Mouse (Mus musculus): ENCODE measurements around the gene Tnrc6c.

DNA sequence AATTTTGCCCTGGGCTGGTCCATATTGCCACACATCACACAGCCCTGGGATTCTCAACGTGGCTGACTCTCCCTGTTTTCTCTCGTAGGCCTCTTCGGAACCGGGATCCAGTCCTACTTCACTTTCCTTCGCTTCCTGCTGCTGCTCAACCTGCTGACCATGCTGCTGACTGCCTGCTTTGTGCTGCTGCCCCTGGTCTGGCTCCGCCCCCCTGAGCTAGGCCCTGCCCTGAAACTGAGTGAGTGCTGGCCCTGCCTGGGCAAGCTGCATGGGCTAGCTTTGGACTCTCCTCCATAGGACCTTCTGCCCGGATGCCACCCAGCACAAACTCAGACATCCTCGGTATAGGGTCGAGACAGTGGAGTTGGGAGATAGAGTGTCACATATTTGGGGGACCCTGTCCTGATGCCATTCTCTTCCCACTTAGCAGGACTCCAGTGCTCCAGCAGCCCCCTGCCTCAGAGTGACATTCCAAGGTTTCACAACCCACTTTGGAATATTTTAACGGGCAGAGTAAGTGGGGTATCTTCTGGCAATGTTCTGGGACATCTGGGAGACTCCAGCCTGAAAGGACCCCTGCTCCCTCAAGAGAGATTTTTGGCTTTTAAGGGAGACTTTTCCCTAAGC is 129.7 kb downstream of the Tnrc6c start:
- TF ChIP-seq EP300 (optimal IDR thresholded peaks at IDR 0.05), result no peak
- TF ChIP-seq CTCF (IDR thresholded peaks at IDR 0.05; ENCODE audit: low read depth), result no peak
